Mouse (Mus musculus) CH12F3 (cell line): ENCODE data around the gene Slc18a2.

ENCODE experiments used
- in situ Hi-C: fragments of 300-500 bp; cut with MboI; formaldehyde crosslinking; loops from 2 replicates; pipeline ENCODE4 v1.14.3; 2020; ENCODE audit warnings: low sequenced_read_pairs

Slc18a2 gene

GRCm38 (mm10) chr19:59267417-59267963 lies 6.8 kb downstream of the Slc18a2 start:
- in situ Hi-C loops, result no loop called here

GRCm38 (mm10) chr19:59273190-59273589 lies 12.5 kb downstream of the Slc18a2 start:
- in situ Hi-C loops, result no loop called here

DNA sequence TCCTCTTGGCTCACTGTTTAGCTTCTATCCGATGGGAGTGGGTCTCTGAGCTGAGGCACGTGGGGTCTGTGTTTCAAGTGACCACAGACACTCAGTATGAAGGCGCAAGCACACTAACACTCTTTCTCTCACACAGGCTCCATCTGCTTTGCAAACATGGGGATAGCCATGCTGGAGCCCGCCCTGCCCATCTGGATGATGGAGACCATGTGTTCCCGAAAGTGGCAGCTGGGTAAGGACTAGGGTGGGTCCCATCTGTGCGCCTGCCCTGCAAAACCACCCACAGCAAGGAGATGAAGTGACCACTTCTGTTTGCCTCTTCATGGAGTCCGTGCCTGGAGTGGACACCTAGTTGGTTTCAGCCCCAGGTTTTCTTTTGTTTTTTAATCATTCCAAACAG lies 15.7 kb downstream of the Slc18a2 start:
- in situ Hi-C loops, result no loop called here

DNA sequence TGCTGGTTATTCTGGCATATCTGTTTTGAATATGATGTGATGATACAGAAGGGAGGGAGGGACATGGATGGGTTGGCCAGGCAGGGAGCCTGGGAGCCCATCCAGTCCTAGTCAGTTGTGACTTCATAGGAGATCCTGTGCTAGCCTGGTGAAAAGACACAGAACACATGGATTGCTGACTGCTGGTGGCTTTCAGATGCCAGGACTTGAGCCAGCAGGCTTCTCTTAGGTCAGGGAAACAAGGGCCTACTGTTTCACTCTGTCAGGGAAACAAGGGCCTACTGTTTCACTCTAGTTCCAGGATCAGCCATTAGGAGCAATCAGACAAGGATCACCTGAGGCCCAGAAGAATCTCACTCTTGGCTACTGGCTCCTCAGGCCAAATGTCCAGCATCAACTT lies 20.1 kb downstream of the Slc18a2 start:
- in situ Hi-C loops, result no loop called here

DNA sequence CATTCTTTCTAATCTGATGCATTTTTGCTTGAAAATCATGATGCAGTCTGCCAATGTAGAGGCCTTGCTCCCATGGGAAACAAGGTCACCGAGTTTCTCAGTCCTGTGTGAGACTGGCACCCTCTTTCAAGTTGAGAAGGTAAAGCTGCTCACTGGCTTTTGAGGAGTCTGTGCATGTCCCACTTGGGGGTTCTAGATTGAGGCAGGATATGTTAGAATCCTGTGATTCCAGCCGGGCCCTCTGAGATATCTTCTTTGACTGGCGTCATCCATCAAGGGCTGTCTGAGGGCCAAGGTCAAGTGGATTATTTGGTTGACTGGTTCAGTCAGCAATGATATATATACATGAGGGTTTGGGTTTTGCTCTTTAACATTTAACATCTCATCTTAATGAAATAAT lies 21.3 kb downstream of the Slc18a2 start:
- in situ Hi-C loops, result no loop called here

- in situ Hi-C loops, result no loop called here
Measured at GRCm38 (mm10) chr19:59289042-59289441, 28.3 kb downstream of the Slc18a2 start.

DNA sequence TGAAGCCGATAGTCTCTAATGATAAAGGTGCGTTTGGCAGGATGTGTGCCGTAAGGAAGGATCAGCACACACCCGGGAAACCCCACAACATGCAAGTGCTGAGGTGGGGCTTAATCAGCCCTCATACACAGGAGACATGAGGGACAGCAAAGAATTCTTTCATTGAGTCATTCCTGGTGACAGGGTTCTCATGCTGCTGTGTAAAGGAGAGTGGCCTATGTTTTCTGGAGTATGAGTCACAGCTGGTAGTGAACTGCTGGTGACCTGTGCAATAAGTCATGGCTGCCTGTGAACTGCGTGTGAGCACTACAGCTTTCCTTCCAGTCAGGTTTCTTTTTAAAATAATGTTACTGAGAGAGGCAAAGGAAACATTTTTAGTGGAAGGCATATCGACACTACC lies 29.1 kb downstream of the Slc18a2 start:
- in situ Hi-C loops, result no loop called here

GRCm38 (mm10) chr19:59292183-59292839 lies 31.6 kb downstream of the Slc18a2 start:
- in situ Hi-C loops, result no loop called here

DNA sequence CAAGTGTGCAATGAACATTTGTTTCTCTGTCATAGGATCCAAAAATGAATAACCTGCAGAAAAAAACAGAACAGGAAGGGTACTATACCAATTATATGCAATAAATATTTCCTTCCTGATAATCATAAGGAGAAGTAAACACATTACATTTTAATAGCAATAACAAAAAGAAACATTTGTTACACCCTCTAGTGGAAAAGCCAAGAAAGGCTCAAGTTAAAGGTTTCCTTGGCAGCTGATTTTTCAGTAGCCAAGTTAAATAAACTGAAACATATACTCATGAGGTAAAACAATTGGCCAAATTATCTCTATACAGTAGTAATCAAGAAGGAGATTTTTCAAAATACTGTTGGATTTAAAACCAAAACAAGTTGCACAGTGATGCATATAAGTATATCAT lies 54.6 kb downstream of the Slc18a2 start:
- in situ Hi-C loops, result no loop called here

DNA sequence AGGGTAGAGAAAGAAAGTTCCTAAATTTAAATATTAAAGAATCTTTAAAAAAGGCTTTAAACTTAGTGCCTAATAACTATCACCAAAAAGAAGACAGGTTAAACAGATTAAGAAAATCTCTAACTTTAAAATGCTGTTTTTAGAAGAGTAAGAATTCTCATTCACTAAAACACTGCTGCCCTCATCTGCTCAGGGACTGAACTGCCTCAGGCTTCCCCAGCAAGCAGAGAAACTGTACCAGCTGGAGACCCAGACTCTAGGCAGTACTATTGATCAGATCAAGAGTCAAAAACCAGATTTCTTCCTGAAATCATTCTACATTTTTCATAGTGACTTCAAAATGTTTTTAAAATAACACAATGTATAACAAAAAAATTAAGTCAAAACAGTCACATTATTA lies 55.9 kb downstream of the Slc18a2 start:
- in situ Hi-C loops, result no loop called here

DNA sequence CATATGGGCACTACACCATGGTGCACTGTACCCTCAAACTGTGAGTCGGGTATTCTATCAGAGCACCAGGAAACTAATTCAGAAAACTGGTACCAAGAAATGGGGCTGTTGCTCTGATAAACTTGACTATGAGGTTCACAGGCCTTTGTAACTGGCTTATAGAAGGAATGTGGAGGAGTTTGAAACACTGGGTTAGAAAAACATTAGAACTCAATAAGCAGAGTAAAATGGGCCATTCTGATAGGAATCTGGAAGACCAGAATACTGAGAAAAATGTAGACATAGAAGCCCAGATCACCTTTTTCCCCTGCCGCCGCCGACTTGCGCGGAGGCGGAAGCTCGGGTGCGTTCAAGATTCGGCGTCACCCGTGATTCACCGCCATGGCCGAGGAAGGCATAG lies 61.3 kb downstream of the Slc18a2 start, which contains the start of gene Rps12-ps3:
Gene Rps12-ps3 (plus strand): TSS at position 301 of the 400 bp plus-strand sequence.
- in situ Hi-C loops, result no loop called here

DNA sequence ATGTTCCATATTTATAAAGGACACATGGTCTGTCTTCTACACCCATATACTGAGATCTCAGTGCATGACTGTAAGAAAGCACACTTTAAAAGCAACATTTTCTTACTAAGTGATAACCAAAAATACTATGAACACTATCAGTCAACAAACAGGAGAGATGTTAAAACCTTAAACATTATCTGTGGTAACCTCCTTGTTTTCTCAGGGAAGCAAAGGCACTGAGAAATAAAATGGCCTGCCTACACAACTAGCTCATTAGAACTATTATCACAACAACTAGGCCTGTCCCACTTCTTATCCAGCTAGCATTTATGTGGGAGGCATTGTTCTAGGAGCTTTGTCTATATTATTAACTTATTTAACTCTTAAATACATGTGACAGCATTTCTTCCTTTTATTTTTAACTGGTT lies 70.1 kb downstream of the Slc18a2 start:
- in situ Hi-C loops, result no loop called here

DNA sequence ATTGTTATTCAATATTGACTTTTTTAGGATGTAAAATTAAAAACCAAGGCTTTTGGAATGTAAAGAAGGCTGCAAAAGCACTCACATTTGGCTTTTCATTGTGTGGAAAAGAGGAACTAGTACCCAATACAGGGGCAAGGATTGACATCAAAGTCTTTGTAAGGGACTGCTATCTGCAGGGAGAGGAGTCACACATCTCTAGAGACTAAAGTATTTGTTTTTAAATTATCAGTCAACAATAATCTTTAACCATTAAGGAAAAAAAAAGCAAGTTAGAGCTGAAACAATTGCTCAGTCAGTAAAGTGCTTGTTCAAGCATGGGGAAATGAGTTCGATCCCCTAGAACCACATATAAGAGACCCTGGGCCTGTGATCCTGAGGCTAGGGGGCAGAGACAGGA lies 76.0 kb downstream of the Slc18a2 start:
- in situ Hi-C loops, result no loop called here

DNA sequence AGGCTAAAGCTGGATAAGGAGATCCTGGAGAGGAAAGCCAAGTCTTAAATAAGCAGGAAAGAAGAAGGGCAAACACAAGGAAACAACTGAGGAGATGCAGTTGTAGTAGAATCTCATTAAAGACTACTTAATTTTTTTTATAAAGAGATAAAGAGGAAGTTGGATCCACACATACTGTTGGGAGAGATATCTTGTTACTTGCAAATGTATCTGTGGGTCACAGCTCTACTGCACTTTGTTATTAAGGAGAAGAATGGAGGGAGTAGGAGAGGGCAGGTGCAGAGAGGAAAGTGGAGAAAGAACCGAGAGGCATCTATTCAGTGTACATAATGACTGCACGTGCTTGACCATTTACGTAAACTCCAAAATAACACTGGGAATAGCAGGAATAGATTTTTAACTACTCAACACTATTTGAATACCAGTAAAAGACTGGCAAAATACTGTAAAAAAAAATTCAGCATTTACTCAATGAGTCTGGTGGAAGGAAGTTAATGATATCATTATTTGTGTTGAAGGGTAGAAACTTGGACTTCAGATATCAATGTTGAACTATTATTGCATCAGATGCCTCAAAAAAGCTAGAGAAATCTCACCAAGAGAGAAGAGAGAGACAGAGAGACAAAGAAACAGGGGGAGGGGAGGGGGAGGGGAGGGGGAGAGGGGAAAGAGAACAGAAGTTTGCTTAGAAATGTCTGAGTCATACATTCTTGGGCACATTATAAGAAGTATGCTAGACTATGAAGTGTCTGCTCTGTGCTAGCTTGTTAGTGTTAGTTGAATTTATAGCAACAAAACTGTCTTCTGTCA lies 77.4 kb downstream of the Slc18a2 start:
- in situ Hi-C loops, result no loop called here

GRCm38 (mm10) chr19:59339908-59340307 lies 79.2 kb downstream of the Slc18a2 start:
- in situ Hi-C loops, result no loop called here

- in situ Hi-C loops, result no loop called here
Measured at GRCm38 (mm10) chr19:59342964-59343363, 82.3 kb downstream of the Slc18a2 start.

DNA sequence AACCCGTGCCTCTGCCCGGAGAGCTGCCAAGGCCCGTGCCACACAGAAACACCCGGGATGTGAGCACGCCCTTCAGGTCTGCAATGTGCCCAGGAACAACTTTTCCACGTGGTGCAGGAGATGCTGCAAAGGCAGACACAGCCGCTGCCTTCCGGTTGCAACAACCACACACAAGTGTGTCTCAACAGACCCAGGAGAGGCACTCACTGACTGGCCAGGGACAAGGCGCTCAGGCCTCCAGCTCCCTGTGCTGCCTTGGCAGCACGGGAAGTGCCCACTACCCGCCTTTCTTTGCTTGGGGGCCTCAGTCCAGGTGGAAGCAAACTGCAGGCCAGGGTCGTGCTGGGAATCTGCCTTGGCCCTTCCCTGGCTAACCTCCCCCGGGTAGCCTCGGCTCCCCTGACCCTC lies 83.6 kb downstream of the Slc18a2 start:
- in situ Hi-C loops, result no loop called here

GRCm38 (mm10) chr19:59345081-59345657 lies 84.5 kb downstream of the Slc18a2 start:
- in situ Hi-C loops, result no loop called here
